Mouse (Mus musculus): ENCODE measurements around the gene Kcnab2. TPM values are rescaled to one million over a fixed set of nuclear protein-coding genes. Genes with fewer than 3 reads are reported as not detected.

The Kcnab2 gene
- polyA plus RNA-seq, 1 experiment from 2014 or later: 9.6 TPM

DNA sequence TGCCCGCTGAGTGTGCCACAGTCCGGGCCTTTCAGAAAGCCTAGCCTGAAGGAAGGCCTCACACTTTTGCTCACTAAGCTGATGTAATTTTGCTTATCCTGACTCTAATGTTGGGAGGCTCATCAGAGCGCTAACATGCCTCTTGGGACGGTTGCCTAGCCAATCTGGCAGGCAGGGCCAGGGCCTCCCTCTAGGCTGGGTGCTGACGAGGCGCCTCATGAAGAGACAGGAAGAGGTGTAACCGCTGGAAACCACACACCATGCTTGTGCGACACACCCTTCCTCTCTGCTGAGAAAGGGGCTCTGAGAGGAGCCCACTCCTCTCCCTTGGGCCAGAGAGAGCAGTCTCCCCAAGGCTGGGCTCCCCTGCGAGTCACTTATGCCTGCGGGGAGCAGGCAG, 31.5 kb downstream of the Kcnab2 start:
- Histone ChIP-seq H3K4me1 (replicated peaks; ENCODE audit: control insufficient read depth, insufficient read depth, low read length) (no peaks in the 10 kb centered on the region; the same call in 1 of the 2 replicates), H3K36me3 (ENCODE audit: control insufficient read depth, insufficient read depth, low read length) (no peaks in the 10 kb centered on the region; the same call in 1 of the 2 replicates), H3K9me3 (ENCODE audit: control insufficient read depth, low read length) (no peaks in the 10 kb centered on the region), H3K4me2 (0 out of 2 replicates have a peak overlapping the region, but pooled peaks have one; percentile 17), H3K27me3 (replicated peaks; ENCODE audit: control insufficient read depth, insufficient read depth, low read length) (no peaks in the 10 kb centered on the region), H3K4me3 (ENCODE audit: low read depth, low read length) (no peak overlapping the region), H3K9ac (ENCODE audit: low read depth, low read length) (no peak overlapping the region), H3K27ac (ENCODE audit: low read depth, low read length) (no peak overlapping the region)
- no peak for DNase-seq (ENCODE audit: low spot score)
- 59% methylated on average over 10 of the region's 10 CpGs for WGBS
- ATAC-seq (replicated peaks; ENCODE audit: low FRiP score): peak; percentile 17; the same call in 1 of the 2 replicates

DNA sequence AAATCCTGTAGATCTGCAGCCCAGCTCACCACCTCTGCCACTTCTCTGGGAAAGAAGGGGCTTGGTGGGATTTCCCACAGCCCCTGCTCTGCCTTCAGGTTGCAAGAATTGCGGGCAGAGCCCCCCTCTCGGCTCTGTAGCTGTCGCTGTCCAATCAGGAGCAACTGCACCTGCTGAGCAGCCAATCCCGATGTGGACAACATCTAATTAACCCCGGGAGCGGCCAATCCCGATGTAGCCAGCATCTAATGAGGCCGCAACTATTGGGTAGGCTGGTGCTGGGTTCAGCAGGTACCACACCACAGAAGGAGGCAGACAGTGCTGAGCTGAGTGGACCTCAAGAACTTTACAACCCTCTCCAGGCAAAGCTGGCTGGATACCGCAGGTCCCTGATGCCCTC, 36.1 kb downstream of the Kcnab2 start:
- ATAC-seq (replicated peaks; ENCODE audit: low FRiP score) (no peak), DNase-seq (ENCODE audit: low spot score) (no peak)
- Histone ChIP-seq H3K27ac (ENCODE audit: low read depth, low read length) (no peak overlapping the region), H3K36me3 (ENCODE audit: control insufficient read depth, insufficient read depth, low read length) (no peaks in the 10 kb centered on the region; the same call in 1 of the 2 replicates), H3K4me3 (ENCODE audit: low read depth, low read length) (no peak overlapping the region), H3K4me2 (no peak overlapping the region), H3K4me1 (replicated peaks; ENCODE audit: control insufficient read depth, insufficient read depth, low read length) (no peaks in the 10 kb centered on the region), H3K9me3 (ENCODE audit: control insufficient read depth, low read length) (no peaks in the 10 kb centered on the region), H3K27me3 (replicated peaks; ENCODE audit: control insufficient read depth, insufficient read depth, low read length) (no peaks in the 10 kb centered on the region), H3K9ac (ENCODE audit: low read depth, low read length) (no peak overlapping the region)
- WGBS: 32% methylated on average over 9 of the region's 9 CpGs

DNA sequence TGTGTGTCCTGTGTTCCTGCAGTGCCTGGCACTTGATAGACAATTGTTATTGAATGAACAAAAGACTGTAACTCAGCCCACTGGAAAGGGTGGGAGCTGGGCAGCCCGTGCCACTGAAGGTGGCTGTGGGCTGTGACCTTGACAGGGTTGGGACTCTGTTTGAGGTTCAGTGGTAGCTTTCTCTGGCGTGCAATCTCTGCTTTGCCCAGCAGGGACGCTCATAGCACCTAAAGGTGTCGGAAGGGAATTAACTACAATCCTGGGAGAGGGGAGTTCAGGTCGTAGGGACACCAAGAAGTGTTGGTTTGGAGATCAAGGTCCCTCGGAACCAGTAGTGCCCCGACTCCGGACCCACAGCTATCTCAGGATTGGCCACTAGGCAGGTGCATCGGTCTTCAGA, 36.8 kb downstream of the Kcnab2 start:
- ATAC-seq (replicated peaks; ENCODE audit: low FRiP score) (no peak), DNase-seq (ENCODE audit: low spot score) (no peak)
- Histone ChIP-seq H3K36me3 (ENCODE audit: control insufficient read depth, insufficient read depth, low read length) (no peaks in the 10 kb centered on the region; the same call in 1 of the 2 replicates), H3K9ac (ENCODE audit: low read depth, low read length) (no peak overlapping the region), H3K4me2 (no peak overlapping the region), H3K9me3 (ENCODE audit: control insufficient read depth, low read length) (no peaks in the 10 kb centered on the region), H3K4me1 (replicated peaks; ENCODE audit: control insufficient read depth, insufficient read depth, low read length) (no peaks in the 10 kb centered on the region), H3K27ac (ENCODE audit: low read depth, low read length) (no peak overlapping the region), H3K27me3 (replicated peaks; ENCODE audit: control insufficient read depth, insufficient read depth, low read length) (no peaks in the 10 kb centered on the region), H3K4me3 (ENCODE audit: low read depth, low read length) (no peak overlapping the region)
- 46% methylated on average over 9 of the region's 9 CpGs for WGBS

DNA sequence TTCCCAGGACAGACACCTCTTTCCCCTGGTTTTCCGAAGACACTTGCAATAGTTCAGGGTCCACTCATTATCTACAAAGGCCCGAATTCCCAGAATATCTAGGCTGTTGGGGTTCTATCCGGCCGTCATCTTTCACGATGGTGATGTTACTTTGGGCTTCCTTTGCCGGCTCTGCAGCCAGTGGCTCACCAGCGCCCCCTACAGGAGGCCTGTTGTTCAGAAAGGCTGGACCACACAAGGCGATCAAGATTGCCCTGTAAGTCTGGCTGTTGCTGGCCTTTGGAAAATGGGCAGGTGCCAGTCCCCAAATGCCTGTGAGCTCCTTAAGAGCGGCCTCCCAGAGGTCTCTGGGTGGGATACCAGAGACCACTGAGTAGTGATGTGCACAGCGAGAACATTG, 42.4 kb downstream of the Kcnab2 start:
- Histone ChIP-seq H3K9ac (ENCODE audit: low read depth, low read length) (no peak overlapping the region), H3K27me3 (replicated peaks; ENCODE audit: control insufficient read depth, insufficient read depth, low read length) (peaks cover 8% of the 10 kb centered on the region), H3K9me3 (ENCODE audit: control insufficient read depth, low read length) (no peaks in the 10 kb centered on the region), H3K27ac (ENCODE audit: low read depth, low read length) (no peak overlapping the region), H3K36me3 (ENCODE audit: control insufficient read depth, insufficient read depth, low read length) (no peaks in the 10 kb centered on the region), H3K4me3 (ENCODE audit: low read depth, low read length) (no peak overlapping the region), H3K4me2 (peak overlapping the region; percentile 45; the same call in 1 of the 2 replicates), H3K4me1 (replicated peaks; ENCODE audit: control insufficient read depth, insufficient read depth, low read length) (0 out of 2 replicates have a peak, but pooled peaks cover 2% of the 10 kb centered on the region)
- DNase-seq (ENCODE audit: low spot score): peak; percentile 70
- 16% methylated on average over 10 of the region's 10 CpGs for WGBS
- ATAC-seq (replicated peaks; ENCODE audit: low FRiP score): 0 out of 2 replicates have a peak, but pooled peaks have one; percentile 41

DNA sequence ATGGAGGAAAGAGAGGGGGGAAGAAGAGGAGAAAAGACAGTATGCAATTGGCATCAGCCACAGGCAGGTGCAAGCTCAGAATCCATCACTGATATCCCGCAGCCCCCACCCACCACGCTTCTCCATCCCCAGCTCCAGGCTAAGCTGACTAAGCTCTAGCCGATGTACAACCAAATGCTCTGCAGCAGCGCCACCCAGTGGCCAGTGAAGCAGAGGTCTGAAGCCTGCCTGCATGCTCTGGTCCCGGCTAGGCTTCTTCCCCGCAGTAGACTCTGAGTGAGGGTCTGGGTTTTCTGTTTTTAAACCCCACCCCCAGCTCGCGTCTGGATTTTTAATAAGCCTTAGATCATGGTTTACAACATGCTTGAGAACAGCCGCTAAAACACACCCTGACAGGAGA, 42.8 kb downstream of the Kcnab2 start:
- H3K36me3 ChIP-seq (ENCODE audit: control insufficient read depth, insufficient read depth, low read length): no peaks in the 10 kb centered on the region
- H3K4me2 ChIP-seq: peak overlapping the region; percentile 45; the same call in 1 of the 2 replicates
- ATAC-seq (replicated peaks; ENCODE audit: low FRiP score): peak; percentile 78
- WGBS: 6% methylated on average over 9 of the region's 9 CpGs
- H3K27ac ChIP-seq (ENCODE audit: low read depth, low read length): no peak overlapping the region
- no peaks in the 10 kb centered on the region for H3K9me3 ChIP-seq (ENCODE audit: control insufficient read depth, low read length)
- H3K4me3 ChIP-seq (ENCODE audit: low read depth, low read length): no peak overlapping the region
- peaks cover 8% of the 10 kb centered on the region for H3K27me3 ChIP-seq (replicated peaks; ENCODE audit: control insufficient read depth, insufficient read depth, low read length)
- H3K9ac ChIP-seq (ENCODE audit: low read depth, low read length): no peak overlapping the region
- H3K4me1 ChIP-seq (replicated peaks; ENCODE audit: control insufficient read depth, insufficient read depth, low read length): 0 out of 2 replicates have a peak, but pooled peaks cover 2% of the 10 kb centered on the region
- DNase-seq (ENCODE audit: low spot score): peak; percentile 82

DNA sequence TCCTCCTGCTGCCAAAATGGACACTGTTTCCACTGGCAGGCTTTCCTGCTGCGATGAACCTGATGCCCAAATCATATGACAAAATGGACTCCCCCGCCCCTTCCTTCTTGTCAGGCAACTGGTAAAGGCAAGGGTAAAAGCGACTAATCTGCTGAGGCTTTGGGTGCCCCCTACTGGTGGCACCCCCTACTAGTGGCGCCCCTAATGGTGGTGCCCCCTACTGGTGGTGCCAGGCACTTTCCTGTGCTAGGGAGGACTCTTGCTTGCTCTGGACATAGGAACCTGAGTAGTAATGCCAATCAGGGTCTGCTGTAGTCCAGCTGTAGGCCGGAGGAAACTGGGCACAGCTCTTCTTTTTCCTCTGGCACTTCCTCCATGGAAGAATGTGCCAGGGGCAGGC, 45.4 kb downstream of the Kcnab2 start:
- H3K27ac ChIP-seq (ENCODE audit: low read depth, low read length): no peak overlapping the region
- ATAC-seq (replicated peaks; ENCODE audit: low FRiP score) (no peak), DNase-seq (ENCODE audit: low spot score) (no peak)
- no peak overlapping the region for H3K9ac ChIP-seq (ENCODE audit: low read depth, low read length)
- H3K27me3 ChIP-seq (replicated peaks; ENCODE audit: control insufficient read depth, insufficient read depth, low read length): peaks cover 8% of the 10 kb centered on the region
- WGBS: 53% methylated on average over 5 of the region's 5 CpGs
- no peaks in the 10 kb centered on the region for H3K9me3 ChIP-seq (ENCODE audit: control insufficient read depth, low read length)
- H3K36me3 ChIP-seq (ENCODE audit: control insufficient read depth, insufficient read depth, low read length): no peaks in the 10 kb centered on the region
- H3K4me3 ChIP-seq (ENCODE audit: low read depth, low read length): no peak overlapping the region
- no peak overlapping the region for H3K4me2 ChIP-seq
- H3K4me1 ChIP-seq (replicated peaks; ENCODE audit: control insufficient read depth, insufficient read depth, low read length): 0 out of 2 replicates have a peak, but pooled peaks cover 2% of the 10 kb centered on the region

DNA sequence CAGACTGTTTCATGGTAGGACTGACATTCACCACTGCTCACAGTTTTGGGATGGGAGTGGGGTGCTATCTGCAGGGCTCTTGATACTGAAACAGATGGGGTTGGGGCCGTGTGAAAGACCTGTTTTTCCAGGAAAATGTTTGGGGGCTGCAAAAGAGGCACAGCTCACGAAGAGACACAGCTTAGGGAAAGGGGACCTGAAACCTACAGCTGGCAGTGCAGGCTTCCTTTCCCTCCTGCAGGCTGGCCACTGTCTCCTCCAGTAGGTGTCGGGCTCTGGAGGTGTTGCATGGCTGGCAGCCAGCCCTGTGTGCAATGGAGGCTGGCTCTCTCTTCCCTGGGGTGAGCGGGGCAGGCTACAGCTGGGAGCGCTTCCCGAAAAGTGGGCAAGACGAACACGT, 49.4 kb downstream of the Kcnab2 start:
- Histone ChIP-seq H3K9ac (ENCODE audit: low read depth, low read length) (no peak overlapping the region), H3K4me3 (ENCODE audit: low read depth, low read length) (no peak overlapping the region), H3K27ac (ENCODE audit: low read depth, low read length) (no peak overlapping the region), H3K27me3 (replicated peaks; ENCODE audit: control insufficient read depth, insufficient read depth, low read length) (peaks cover under 1% of the 10 kb centered on the region; the same call in 1 of the 2 replicates), H3K4me2 (no peak overlapping the region), H3K36me3 (ENCODE audit: control insufficient read depth, insufficient read depth, low read length) (no peaks in the 10 kb centered on the region), H3K9me3 (ENCODE audit: control insufficient read depth, low read length) (no peaks in the 10 kb centered on the region), H3K4me1 (replicated peaks; ENCODE audit: control insufficient read depth, insufficient read depth, low read length) (no peaks in the 10 kb centered on the region)
- DNase-seq (ENCODE audit: low spot score) (no peak), ATAC-seq (replicated peaks; ENCODE audit: low FRiP score) (no peak)
- WGBS: 58% methylated on average over 8 of the region's 8 CpGs

DNA sequence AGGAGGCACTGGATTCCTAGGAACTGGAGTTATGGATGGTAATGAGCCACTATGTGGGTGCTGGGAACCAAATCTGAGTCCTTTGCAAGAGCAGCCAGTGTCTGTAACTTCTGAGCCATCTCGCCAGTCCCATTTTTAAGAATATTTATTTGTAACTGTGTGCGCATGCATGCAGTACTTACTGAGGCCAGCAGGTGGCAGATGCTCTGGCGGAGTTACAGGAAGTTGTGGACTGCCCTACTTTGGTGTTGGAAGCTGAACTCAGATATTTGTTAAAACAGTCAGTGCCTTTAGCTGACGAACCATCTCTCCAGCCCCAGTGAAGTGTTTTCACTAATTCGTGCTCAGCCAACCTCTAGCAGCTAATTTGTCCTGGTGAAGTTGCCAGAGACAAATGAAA, 52.7 kb downstream of the Kcnab2 start:
- Histone ChIP-seq H3K27me3 (replicated peaks; ENCODE audit: control insufficient read depth, insufficient read depth, low read length) (no peaks in the 10 kb centered on the region), H3K4me2 (no peak overlapping the region), H3K4me1 (replicated peaks; ENCODE audit: control insufficient read depth, insufficient read depth, low read length) (no peaks in the 10 kb centered on the region), H3K9ac (ENCODE audit: low read depth, low read length) (no peak overlapping the region), H3K9me3 (ENCODE audit: control insufficient read depth, low read length) (no peaks in the 10 kb centered on the region), H3K4me3 (ENCODE audit: low read depth, low read length) (no peak overlapping the region), H3K27ac (ENCODE audit: low read depth, low read length) (no peak overlapping the region), H3K36me3 (ENCODE audit: control insufficient read depth, insufficient read depth, low read length) (no peaks in the 10 kb centered on the region)
- 59% methylated on average over 5 of the region's 5 CpGs for WGBS
- no peak for DNase-seq (ENCODE audit: low spot score)
- ATAC-seq (replicated peaks; ENCODE audit: low FRiP score): no peak

DNA sequence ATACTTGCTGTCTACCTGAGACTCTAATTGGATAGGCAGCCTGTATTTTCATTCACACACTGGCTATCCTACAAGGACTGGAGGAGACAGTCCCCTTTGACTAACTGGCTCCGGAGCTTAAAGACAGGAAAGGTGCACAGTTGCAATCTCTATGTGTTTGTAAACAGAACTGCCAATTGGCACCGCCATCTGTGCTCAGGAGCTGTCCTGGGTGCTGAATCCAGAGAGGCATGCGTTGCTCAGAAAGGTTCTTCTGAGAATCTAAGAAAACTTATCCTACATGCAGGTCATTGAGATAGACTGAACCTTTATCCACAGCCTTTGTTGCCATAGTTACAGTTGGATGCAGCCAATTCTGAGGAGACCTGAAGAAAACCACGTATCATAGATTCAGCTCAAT, 53.3 kb downstream of the Kcnab2 start:
- no peaks in the 10 kb centered on the region for H3K27me3 ChIP-seq (replicated peaks; ENCODE audit: control insufficient read depth, insufficient read depth, low read length)
- H3K27ac ChIP-seq (ENCODE audit: low read depth, low read length): no peak overlapping the region
- H3K4me2 ChIP-seq: no peak overlapping the region
- H3K4me3 ChIP-seq (ENCODE audit: low read depth, low read length): no peak overlapping the region
- H3K9me3 ChIP-seq (ENCODE audit: control insufficient read depth, low read length): no peaks in the 10 kb centered on the region
- DNase-seq (ENCODE audit: low spot score): no peak
- ATAC-seq (replicated peaks; ENCODE audit: low FRiP score): no peak
- WGBS: 42% methylated on average over 4 of the region's 4 CpGs
- H3K4me1 ChIP-seq (replicated peaks; ENCODE audit: control insufficient read depth, insufficient read depth, low read length): no peaks in the 10 kb centered on the region
- H3K36me3 ChIP-seq (ENCODE audit: control insufficient read depth, insufficient read depth, low read length): no peaks in the 10 kb centered on the region
- H3K9ac ChIP-seq (ENCODE audit: low read depth, low read length): no peak overlapping the region
